Mouse (Mus musculus) kidney, adult 2 months (tissue): ENCODE data around the gene Zfand2b.

Source experiments
- CTCF ChIP-seq: fragments of 200-500 bp; conservative IDR thresholded peaks from 2 replicates; pipeline ENCODE4 v1.5.1; 2011; ENCODE audit warnings: low read depth, mild to moderate bottlenecking, control low read depth, low read length, moderate library complexity, mixed read lengths; ENCODE audit not compliant: insufficient read depth, insufficient read length
- POLR2A ChIP-seq: fragments of 200-500 bp; IDR thresholded peaks from one replicate; pipeline ENCODE4 v1.6.1; 2011; ENCODE audit warnings: low read depth, low read length, control low read depth

- TF ChIP-seq CTCF (no peak), POLR2A (no peak)
These were observed 8.7 kb upstream of the Zfand2b start for GRCm38 (mm10) chr1:75159540-75160255.
